Mouse (Mus musculus) spleen, adult 2 months (tissue): ENCODE measurements around the gene Sh2d5.

Experiments used
- CTCF ChIP-seq: fragments of 200-500 bp; IDR thresholded peaks from 2 replicates; pipeline ENCODE4 v1.5.1; 2011; ENCODE audit warnings: mild to moderate bottlenecking, inconsistent platforms; ENCODE audit not compliant: insufficient read depth, insufficient read length, insufficient replicate concordance; ENCODE audit errors: extremely low read depth
- POLR2A ChIP-seq: fragments of 200-500 bp; IDR thresholded peaks from 2 replicates; pipeline ENCODE4 v1.6.1; 2011; ENCODE audit warnings: low read depth, low read length, inconsistent platforms

GRCm38 (mm10) chr4:138201696-138202095 lies 48.5 kb upstream of the Sh2d5 start:
- TF ChIP-seq CTCF (no peak), POLR2A (no peak)
